Comparison of ENCODE assay signal across 9 mouse cellular contexts in the genomic region with DNA sequence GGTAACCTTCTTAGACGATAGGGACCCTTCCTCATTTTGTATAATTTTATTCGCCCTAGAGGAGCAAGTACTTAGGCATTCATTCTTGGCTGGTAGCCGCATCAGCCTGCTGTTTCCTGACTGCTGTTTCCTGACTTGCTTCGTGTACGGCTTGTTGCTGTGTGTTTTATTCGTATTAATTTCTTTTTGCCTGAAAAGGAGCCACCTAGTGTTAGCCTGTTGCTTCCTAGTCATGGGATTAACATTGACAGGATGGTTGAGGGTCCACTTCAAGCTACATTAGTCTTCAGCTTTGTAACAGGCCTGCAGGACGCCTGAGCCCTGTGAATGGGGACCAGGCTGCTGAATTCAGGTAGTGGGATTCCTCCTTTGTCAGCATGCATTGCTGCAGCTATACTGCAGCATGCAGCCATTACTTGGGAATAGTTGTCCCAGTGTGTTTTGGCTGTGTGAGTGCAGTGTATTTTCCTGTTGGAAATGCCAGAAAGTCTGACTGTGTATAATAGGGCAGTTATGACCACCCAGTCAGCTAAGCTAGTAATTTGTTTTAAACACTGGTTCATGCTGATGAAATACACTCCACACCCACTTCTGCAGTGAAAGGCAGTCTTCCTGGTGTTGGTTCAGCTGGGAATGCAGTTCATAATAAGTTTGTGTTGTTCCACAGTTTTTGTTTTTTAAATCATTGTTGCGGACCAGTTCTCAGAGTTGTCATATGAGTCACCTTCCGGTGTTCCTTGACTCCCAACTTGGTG. TPM values are rescaled to one million over a fixed set of nuclear protein-coding genes. Genes with fewer than 3 reads are reported as not detected.
DNase-seq lines count a peak whose midpoint lies in the region; ATAC-seq and TF ChIP-seq lines count a peak whose summit lies in the region.
"Had no signal": no experiment of that assay in that cellular context is flagged by ENCODE, and none has a peak within 500 bp of the region (broad histone marks: within the 10 kb centered on the region; RNA-seq: fewer than 3 reads in every experiment).

No protein-coding gene starts in this region.

- intact Hi-C loops in left cerebral cortex, postnatal 25 days (cut with DNase I) = no loop called here

- H3K27ac ChIP-seq in kidney, adult 2 months (ENCODE audit: insufficient read depth, low read depth, low read length) = no peak overlapping the region
- peak overlapping the region; percentile 55; the same call in 1 of the 2 replicates for H3K27ac ChIP-seq in ES-Bruce4 (ENCODE audit: insufficient read depth, low read length)
- H3K27ac ChIP-seq: neural tube, embryonic 13.5 days had no signal

- no peak overlapping the region for H3K4me3 ChIP-seq in kidney, adult 2 months (ENCODE audit: insufficient read depth, low read depth, low read length)
- H3K4me3 ChIP-seq in ES-Bruce4 (ENCODE audit: low read depth, low read length) = no peak overlapping the region
- H3K4me3 ChIP-seq: neural tube, embryonic 13.5 days had no signal

- H3K27me3 ChIP-seq in kidney, adult 2 months (replicated peaks; ENCODE audit: control insufficient read depth, insufficient read depth, low read length) = no peaks in the 10 kb centered on the region
- H3K27me3 ChIP-seq in ES-Bruce4 (ENCODE audit: control insufficient read depth, insufficient read depth, low read length, poor library complexity, severe bottlenecking) = no peaks in the 10 kb centered on the region
- H3K27me3 ChIP-seq: neural tube, embryonic 13.5 days had no signal

- no peaks in the 10 kb centered on the region for H3K36me3 ChIP-seq in kidney, adult 2 months (ENCODE audit: control insufficient read depth, insufficient read depth, low read length)
- no peaks in the 10 kb centered on the region for H3K36me3 ChIP-seq in ES-Bruce4 (ENCODE audit: control insufficient read depth, insufficient read depth, low read length, poor library complexity, severe bottlenecking)
- H3K36me3 ChIP-seq: neural tube, embryonic 13.5 days had no signal

- no peaks in the 10 kb centered on the region for H3K9me3 ChIP-seq in ES-Bruce4 (replicated peaks; ENCODE audit: control insufficient read depth, insufficient read depth, low read length, poor library complexity, severe bottlenecking)
- H3K9me3 ChIP-seq: neural tube, embryonic 13.5 days had no signal

- ATAC-seq in common myeloid progenitor, adult 5-6 weeks (replicated peaks; ENCODE audit: low read depth, poor library complexity, severe bottlenecking) = peak; percentile 19; the same call in 1 of the 2 replicates

- TF ChIP-seq POLR2A in kidney, adult 2 months (IDR thresholded peaks at IDR 0.05; ENCODE audit: low read depth, low read length) = no peak
- no peak for TF ChIP-seq POLR2A in ES-Bruce4 (IDR thresholded peaks at IDR 0.05; ENCODE audit: insufficient read depth, low read length)

- 52% methylated on average over 9 of the region's 9 CpGs for WGBS in kidney, adult 2 months

- no peak for TF ChIP-seq CTCF in kidney, adult 2 months (conservative IDR thresholded peaks at IDR 0.05; ENCODE audit: insufficient read depth, insufficient read length, low read depth, low read length)
- no peak for TF ChIP-seq CTCF in ES-Bruce4 (IDR thresholded peaks at IDR 0.05; ENCODE audit: low read depth, low read length)

- TF ChIP-seq EP300 in ES-Bruce4 (IDR thresholded peaks at IDR 0.05; ENCODE audit: insufficient read depth, low read depth, low read length) = no peak

- peaks cover 30% of the 10 kb centered on the region for H3K4me1 ChIP-seq in kidney, adult 2 months (ENCODE audit: control insufficient read depth, insufficient read depth, low read length)
- peaks cover 18% of the 10 kb centered on the region for H3K4me1 ChIP-seq in ES-Bruce4 (ENCODE audit: control insufficient read depth, insufficient read depth, low read length)

- no peak overlapping the region for H3K9ac ChIP-seq in ES-Bruce4 (ENCODE audit: low read depth, poor library complexity, severe bottlenecking)
- H3K9ac ChIP-seq: neural tube, embryonic 13.5 days had no signal

- DNase-seq in kidney, adult 9 months = peak; percentile 28
- no peak for DNase-seq in kidney, adult 2 months
- DNase-seq in kidney, postnatal 14 days = peak; percentile 42
- no peak for DNase-seq in layer of hippocampus, postnatal 10 days (ENCODE audit: low spot score in 2 of 2)
- no peak for DNase-seq in left cerebral cortex, postnatal 25 days (ENCODE audit: low spot score in 2 of 2)
- DNase-seq in cerebellum, adult 11-12 months = no peak

RNA-seq across cellular contexts. Expression of a gene that starts 19.4 kb away (rescaled TPM):
- 34.0 and 34.1 TPM in 2 replicates for polyA plus RNA-seq in kidney, adult 2 months (2012; rRNA removed)
- polyA plus RNA-seq in ES-Bruce4 (2011; ENCODE audit: insufficient read depth, insufficient read length, low read depth, missing spikeins) = 44.9 and 49.1 TPM in 2 replicates
- 41.3 and 47.9 TPM in 2 replicates for total RNA-seq in common myeloid progenitor, adult 5-6 weeks (2017)
- total RNA-seq in layer of hippocampus, postnatal 10 days (2021) = 100 to 1,000 TPM; 140 to 146 TPM
- total RNA-seq in left cerebral cortex, postnatal 25 days (2021) = 100 to 1,000 TPM; 258 to 266 TPM

Comparison
In these comparisons a context has a peak if more than half of its experiments do, and no peak if none do; other contexts are left out.
1. DNase-seq: peak in kidney, adult 9 months (single experiment) and kidney, postnatal 14 days (single experiment); none in kidney, adult 2 months (single experiment), layer of hippocampus, postnatal 10 days (0 of 2), left cerebral cortex, postnatal 25 days (0 of 2) and cerebellum, adult 11-12 months (single experiment).